Mouse (Mus musculus): ENCODE results near the gene Gm14403.
"Not testable (repeated sequence)": the region's sequence is repeated elsewhere in the genome, so short reads cannot be mapped to it uniquely, and the experiment has no call there.

The Gm14403 gene

DNA sequence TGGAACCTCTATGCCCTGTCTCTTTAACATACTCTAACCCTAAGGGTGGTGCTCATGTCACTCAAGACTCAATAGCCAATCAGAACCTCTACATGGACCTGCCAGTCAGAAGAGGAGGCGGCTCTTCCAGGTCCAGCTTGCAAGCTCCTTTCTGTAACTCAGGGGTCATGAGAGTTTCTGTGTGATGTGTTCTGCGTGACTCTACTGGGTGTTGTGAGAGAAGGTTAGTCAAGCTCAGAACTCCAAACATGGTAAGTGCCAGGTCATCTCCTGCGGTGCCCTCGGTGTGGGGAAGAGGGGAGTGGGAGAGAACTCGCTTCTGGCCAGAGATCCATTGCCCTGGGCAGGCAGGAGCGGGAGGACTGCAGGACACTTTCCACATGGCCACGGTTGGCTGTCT, at the start of gene Gm14403:
Gene Gm14403, plus strand, starts transcription at position 149 of the 400 bp plus-strand sequence.
- peak; percentile 83 for DNase-seq (ENCODE audit: low read depth, low spot score)

DNA sequence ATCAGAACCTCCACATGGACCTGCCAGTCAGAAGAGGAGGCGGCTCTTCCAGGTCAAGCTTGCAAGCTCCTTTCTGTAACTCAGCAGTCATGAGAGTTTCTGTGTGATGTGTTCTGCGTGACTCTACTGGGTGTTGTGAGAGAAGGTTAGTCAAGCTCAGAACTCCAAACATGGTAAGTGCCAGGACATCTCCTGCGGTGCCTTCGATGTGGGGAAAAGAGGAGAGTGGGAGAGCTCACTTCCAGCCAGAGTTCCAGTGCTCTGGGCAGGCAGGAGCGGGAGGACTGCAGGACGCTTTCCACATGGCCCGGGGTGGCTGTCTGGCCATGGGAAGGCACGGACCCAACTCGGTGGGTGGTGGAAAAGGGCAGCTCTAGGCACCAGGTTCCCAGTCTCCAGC, 33.3 kb upstream of the Gm14403 start, which contains the start of gene Zfp970:
Gene Zfp970, plus strand, starts transcription at position 58 of the 400 bp plus-strand sequence.
- peak; percentile 8 for DNase-seq (ENCODE audit: low read depth, low spot score)

DNA sequence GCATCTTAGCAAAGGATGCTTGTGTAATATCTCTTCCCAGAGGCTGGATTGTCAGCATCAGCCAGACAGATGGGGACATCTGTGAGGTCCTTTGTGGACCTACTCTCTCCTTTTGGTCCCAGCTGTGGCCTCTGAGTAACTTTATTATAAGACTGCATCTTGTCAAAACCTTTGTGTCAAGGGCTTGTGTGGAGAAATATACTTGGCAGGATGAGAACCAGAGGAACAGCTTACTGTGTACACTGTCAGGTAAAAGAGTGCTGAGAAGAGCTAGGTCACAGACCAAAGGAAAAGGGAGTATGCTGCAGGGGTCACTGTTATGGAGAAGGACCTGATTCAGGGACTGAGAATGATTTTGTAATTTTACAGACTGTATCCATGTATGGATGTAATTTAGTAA, 29.8 kb upstream of the Gm14403 start:
- DNase-seq (ENCODE audit: low read depth, low spot score) = not testable (repeated sequence)

DNA sequence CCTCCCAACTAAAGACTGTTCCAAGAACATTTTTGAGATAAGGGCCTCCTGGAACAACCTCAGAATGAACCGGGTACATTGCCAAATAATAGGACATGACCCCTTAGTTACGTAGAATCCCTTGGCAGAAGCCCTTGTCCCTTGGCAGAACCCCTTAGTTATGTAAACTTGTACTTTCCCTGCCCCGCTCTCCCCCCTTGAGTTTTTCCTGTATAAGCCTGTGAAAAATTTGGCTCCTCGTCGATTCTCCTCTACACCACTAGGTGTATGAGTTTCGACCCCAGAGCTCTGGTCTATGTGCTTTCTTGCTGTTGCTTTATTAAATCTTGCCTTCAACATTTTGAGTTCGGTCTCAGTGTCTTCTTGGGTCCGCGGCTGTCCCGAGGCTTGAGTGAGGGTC, 25.8 kb upstream of the Gm14403 start:
- DNase-seq (ENCODE audit: low read depth, low spot score) = peak; percentile 14

DNA sequence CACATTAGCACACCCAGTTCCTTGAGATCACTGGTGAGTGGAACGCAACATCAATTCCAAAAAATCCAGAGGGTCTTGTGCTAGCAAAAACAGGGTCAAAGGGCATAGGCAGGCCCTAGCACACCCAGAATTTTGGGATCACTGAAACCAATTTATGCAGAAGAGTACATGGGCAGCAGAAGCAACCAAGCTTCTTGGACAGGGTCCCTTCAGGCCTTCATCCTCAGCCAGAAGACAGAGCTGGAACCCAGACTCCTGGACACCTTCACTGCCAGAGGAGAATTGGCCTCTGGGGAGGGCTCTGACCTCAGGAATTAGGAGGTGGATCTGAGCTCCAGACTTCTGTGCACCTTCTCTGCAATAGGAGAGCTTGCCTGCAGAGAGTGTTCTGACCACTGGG, 16.0 kb upstream of the Gm14403 start:
- not testable (repeated sequence) for DNase-seq (ENCODE audit: low read depth, low spot score)

DNA sequence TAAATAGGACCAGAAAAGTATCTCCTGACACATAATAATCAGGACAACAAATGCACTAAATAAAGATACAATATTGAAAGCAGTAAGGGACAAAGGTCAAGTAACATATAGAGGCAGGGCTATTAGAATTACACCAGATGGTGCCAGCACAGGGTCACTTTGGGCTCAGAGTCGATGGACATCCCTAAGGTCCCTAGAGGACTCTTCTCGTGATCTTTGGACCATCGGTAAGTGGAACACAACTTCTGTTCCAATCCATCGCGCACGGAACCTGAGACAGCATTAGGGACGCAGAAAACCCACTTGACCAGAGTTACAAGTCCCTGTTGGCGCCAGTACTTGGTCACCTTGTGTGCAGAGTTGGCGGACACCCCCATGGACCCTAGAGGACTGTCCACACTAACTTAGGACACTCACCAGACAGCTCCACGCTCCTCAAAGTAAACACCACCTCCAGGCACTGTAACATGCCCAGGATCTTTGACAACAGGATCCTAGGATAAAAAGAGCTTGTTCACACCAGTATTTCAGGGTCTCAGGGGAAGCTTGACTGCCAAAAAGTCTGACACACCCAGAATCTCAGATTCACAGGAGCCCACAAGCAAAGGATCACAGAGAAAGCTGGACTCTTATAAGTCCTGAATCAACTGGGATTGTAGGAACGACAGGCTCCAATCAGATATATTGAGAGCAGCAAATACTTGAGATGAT, 14.6 kb upstream of the Gm14403 start:
- DNase-seq (ENCODE audit: low read depth, low spot score) = not testable (repeated sequence)

DNA sequence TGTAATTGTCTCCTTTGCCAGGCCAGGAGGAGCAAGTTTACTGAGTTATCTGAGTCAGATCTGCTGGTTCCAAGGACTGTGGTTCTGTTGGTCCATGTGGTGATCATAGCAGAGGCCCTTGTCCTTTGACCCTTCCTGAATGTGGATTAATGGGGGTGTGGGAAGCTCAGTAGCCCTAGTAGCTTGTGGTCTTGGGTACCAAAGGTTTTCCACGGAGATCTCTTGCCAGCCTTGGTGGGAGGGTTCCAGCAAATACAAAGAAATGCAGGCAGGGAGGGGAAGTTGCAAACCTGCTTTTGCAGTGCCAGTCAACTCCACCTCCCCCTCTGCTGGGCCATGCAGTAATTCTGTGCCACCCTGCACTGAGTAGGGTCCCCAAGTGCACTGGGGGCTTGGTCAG, 1.2 kb downstream of the Gm14403 start:
- DNase-seq (ENCODE audit: low read depth, low spot score) = not testable (repeated sequence)

DNA sequence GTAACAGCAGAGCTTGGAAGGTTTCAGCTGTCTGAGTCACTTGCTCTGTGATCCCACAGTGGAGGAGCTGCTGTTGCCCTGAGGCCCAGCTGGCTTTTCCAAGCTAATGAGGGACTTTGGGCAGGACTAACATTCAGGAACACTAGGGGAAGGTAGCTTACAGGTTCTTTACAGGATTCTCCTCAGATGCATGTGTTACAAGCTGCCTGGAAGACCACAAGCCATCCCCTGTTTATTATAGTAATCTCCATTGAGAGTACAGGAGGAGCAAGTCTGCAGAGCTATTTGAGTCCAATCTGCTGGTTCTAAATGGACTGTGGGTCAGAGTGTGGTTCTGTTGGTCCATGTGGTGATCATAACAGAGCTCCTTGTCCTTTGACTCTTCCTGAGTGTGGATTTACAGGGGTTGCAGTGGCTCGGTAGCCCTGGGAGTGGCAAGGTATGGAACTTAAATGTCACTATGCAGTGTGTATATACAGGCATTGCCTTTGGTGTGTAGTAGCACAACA, 7.2 kb downstream of the Gm14403 start:
- not testable (repeated sequence) for DNase-seq (ENCODE audit: low read depth, low spot score)

DNA sequence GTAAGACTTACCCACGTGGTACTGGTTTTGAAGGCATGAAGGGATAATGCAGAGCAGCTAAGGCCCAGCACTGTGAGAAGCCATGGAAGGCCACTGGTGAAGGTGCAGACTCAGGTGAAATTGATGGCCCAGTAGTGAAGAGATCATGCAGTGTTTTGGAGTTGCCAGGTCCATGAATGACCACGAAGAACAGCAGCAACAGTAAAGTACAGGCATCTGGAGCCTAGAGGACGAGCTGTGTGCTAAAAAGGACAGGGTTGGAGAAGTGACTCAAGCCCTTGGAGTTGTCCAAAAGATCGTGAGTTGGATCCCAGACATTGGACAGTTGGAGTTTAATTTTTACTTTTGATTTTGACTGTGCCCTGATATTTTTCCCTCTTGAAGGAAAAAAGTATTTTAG, 13.4 kb downstream of the Gm14403 start:
- DNase-seq (ENCODE audit: low read depth, low spot score) = not testable (repeated sequence)

DNA sequence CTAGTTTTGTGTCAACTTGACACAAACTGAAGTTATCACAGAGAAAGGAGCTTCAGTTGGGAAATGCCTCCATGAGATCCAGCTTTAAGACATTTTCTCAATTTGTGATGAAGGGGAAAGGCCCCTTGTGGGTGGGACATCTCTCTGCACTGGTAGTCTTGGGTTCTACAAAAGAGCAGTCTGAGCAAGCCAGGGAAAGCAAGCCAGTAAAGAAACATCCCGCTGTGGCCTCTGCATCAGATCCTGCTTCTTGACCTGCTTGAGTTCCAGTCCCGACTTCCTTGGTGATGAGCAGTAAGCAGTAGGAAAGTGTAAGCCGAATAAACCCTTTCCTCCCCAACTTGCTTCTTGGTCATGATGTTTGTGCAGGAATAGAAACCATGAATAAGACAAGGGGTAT, 14.0 kb downstream of the Gm14403 start:
- not testable (repeated sequence) for DNase-seq (ENCODE audit: low read depth, low spot score)

DNA sequence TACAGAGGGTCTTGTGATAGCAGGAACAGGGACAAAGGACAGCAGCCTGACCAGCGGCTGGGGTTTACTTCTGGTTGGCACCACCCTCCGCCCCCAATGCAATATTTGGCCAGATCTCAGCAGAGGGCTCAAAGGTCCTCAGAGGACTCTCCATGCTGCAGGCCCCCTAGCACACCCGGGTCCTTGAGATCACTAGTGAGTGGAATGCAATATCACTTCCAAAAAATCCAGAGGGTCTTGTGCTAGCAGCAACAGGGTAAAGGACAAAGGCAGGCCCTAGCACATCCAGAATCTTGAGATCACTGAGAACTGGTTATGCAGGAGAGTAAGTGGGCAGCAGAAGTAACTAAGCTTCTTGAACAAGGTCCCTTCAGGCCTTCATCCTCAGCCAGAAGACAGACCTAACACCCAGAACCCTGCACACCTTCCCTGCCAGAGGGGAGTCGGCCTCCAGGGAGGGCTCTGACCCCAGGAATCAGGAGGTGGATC, 16.0 kb downstream of the Gm14403 start:
- not testable (repeated sequence) for DNase-seq (ENCODE audit: low read depth, low spot score)

DNA sequence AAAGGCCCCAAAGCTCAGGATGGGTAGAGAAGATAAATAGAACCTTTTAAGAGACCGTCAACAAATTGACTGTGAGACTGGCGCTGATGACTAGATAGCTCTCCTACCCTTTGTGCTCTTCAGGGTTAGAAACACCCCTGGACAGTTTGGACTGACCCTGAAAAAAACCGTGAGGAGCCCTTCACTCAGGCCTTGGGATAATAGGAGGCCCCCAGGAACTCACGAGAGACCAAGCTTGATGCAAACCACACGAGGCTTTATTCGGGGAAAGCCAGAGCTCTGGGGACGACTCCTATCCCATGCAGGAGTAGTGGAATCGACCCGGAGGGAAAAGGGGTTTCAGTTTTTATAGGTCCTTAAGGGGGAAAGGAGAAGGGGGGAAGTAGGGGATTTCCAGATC, 19.7 kb downstream of the Gm14403 start:
- DNase-seq (ENCODE audit: low read depth, low spot score) = not testable (repeated sequence)

DNA sequence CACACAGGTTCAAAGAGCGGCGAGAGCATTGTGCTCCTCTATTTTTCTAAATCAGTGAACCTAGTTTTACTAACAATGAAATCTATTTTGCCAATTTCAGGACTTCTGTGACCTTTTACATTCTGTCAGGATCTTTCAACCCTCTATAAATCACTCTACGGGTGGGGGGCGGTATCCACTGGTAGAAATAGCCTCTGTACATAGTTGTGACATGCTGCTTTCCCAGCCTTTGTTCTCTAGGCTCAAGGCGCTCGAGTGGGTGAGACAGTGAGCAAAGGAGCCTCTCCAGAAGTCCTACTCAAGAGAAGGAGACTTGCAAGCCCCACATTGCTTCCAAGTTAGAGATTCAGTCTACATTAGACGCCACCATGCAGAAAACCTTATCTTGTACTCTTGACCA, 20.3 kb downstream of the Gm14403 start:
- DNase-seq (ENCODE audit: low read depth, low spot score) = not testable (repeated sequence)

DNA sequence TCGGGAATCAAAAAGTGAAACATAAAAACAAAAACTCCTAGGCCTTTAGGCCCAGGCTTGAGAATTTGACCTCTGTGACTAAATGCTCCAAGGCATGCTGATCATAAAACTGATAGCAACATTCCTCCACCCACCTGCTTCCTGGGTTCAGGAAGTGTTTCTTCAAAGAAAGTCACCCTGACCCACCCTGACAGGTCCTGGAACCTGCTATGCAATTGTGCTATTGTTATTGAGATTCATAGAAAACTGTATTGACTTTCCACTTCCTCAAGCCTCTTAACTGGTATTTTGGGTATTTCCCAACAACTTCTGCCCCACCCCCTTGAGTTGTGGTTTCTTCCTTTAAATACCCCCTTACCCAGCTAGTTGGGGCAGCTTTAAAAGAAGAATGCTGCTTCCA, 20.9 kb downstream of the Gm14403 start:
- DNase-seq (ENCODE audit: low read depth, low spot score) = peak; percentile 73

DNA sequence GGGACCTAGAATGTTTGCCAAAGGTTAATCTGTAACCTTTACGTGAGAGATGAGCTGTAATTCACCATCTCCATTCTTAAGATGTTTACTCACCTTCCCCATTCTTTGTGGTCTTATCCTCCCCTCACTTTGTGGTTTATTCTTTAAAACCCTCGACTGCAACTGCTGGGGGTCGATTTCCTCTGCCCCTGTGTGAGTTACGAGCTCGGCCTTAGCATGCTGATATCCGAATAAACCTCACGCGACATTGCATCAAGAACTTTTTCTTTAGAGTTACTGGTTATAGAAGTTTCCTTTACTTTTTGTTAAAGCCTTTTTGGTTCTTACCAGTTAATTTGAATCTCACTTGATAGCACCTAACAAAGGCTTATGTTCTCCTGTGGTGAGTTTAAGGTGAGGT, 22.0 kb downstream of the Gm14403 start:
- DNase-seq (ENCODE audit: low read depth, low spot score) = no peak

DNA sequence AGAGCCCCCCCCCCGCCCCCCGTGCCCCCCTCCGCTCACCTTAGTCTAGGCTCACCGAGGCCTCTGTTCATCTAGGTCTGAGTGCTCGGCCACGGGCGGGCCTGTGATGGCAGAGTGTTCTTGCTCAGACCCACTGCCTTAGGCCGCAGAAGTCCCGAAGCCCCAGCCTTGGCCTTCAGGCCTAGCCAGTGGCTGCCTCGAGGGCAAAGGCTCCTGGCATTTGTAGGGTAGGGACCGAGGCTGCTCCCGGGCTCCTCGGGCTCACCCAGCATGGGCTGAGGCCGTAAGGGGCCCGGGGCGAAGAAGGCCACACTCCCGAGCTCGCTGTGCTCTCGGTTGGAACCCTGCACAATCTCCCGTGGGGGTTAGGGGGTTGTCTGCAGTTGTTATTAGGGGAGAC, 25.0 kb downstream of the Gm14403 start:
- no peak for DNase-seq (ENCODE audit: low read depth, low spot score)

DNA sequence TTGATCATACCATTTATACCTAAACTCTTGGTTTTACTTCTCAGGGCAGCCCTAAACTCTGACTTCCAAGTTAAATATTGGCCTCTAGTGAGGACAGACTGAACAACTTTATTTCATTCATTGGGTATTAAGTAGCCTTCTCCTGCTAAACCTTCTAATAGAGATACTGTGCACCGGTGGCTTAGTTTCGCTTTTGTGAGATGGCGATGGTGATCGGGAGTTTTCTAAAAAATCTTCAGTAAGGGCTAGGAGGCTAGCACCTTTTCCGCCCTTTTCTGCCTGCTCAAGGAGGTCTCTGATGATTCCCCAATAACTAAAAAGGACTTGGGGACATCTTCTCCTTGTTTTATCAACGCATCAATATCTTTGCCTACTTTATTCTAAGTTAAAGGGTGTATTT, 25.7 kb downstream of the Gm14403 start:
- not testable (repeated sequence) for DNase-seq (ENCODE audit: low read depth, low spot score)

DNA sequence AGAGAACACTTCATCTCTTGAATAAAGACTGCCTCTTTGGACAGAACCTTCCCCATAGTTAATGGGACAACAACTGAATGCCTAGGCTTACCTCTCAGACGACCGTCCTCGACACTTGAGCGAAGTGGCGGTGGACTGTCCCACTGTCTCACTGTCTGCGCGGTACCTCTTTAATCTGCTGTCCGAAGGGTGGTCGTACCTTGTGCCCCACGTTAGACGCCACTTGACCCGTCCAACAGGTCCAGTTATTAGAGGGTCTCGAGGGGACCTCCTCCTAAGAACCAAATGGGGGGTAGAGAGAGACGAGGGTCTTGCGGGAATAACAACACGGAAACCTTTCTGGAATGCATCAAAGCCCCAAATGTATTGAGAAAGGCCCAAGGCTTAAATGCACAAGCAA, 26.2 kb downstream of the Gm14403 start:
- DNase-seq (ENCODE audit: low read depth, low spot score) = not testable (repeated sequence)

DNA sequence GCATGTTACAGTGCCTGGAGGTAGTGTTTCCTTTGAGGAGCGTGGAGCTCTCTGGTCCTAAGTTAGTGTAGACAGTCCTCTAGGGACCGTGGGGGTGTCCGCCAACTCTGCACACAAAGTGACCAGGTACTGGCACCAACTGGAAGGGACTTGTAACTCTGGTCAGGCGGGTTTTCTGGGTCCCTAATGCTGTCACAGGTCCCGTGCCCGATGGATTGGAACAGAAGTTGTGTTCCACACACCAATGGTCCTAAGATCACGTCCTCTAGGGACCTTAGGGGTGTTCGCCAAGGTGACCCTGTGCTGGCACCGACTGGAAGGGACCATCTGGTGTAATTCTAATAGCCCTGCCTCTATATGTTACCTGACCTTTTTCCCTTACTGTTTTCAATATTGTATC, 37.9 kb downstream of the Gm14403 start:
- no peak for DNase-seq (ENCODE audit: low read depth, low spot score)

DNA sequence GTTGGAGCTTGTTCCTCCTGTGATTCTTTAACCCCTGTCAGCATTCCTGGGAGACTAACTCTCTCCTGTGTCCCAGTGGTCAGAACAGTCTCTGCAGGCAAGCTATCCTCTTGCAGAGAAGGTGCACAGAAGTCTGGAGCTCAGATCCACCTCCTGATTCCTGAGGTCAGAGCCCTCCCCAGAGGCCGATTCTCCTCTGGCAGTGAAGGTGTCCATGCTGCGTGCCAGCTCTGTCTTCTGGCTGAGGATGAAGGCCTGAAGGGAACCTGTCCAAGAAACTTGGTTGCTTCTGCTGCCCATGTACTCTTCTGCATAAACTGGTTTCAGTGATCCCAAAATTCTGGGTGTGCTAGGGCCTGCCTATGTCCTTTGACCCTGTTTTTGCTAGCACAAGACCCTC, 39.1 kb downstream of the Gm14403 start:
- not testable (repeated sequence) for DNase-seq (ENCODE audit: low read depth, low spot score)

DNA sequence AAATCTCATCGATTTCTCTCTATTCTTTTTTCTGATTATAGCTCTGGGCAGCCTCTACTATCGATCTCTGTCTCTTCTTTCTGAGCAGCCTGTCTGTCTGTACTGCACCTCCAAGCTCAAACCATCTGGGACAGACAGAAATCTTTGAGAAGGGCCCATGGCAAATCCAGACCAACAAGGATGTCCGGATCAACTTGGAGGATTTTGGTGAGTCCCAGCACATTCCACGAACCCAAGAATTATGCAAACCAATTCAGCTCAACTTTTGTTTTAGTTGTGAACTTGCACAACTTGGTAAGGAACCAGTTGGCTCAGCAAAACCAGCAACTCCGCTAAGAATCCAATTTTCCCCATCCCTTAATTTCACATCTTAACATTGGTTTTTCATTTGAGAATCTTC, 39.7 kb downstream of the Gm14403 start:
- DNase-seq (ENCODE audit: low read depth, low spot score) = not testable (repeated sequence)

DNA sequence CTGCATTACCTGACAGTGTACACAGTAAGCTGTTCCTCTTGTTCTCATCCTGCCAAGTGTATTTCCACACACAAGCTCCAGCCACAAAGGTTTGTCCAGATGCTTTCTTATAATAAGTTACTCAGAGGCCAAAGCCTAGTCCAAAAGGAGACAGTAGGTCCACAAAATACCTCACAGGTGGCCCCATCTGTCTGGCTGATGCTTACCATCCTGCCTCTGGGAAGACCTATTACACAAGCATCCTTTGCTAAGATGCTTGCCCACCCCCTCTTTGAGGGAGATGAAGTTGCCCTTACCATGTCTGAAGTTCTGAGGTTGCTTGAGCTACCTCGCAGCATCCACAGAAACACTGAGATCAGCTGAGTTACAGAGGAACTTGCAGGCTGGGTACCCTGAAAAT, 57.2 kb downstream of the Gm14403 start:
- not testable (repeated sequence) for DNase-seq (ENCODE audit: low read depth, low spot score)
